Mouse (Mus musculus) stomach, embryonic 15.5 days (tissue): ENCODE data around the gene Susd6. TPM values are rescaled to one million over a fixed set of nuclear protein-coding genes. Genes with fewer than 3 reads are reported as not detected.

Experiments
- ATAC-seq: fragments of 200-750 bp; cut with Nextera tagmentation; 2 replicates; pipeline ENCODE4 v1.8.0; 2017; ENCODE audit warnings: low read depth, moderate number of reproducible peaks, moderate TSS enrichment; ENCODE audit not compliant: insufficient read depth, low FRiP score
- H3K27ac ChIP-seq: fragments of 300-500 bp; sonication (generic); 2 replicates; pipeline ENCODE4 v1.5.1; 2015; ENCODE audit warnings: mild to moderate bottlenecking, inconsistent platforms
- H3K27me3 ChIP-seq: fragments of 300-500 bp; sonication (generic); replicated peaks from 2 replicates; pipeline ENCODE4 v1.6.1; 2015; ENCODE audit warnings: inconsistent platforms
- H3K36me3 ChIP-seq: fragments of 300-500 bp; sonication (generic); 2 replicates; pipeline ENCODE4 v1.6.1; 2015; ENCODE audit warnings: inconsistent platforms
- H3K4me1 ChIP-seq: fragments of 300-500 bp; sonication (generic); 2 replicates; pipeline ENCODE4 v1.6.1; 2015; ENCODE audit warnings: inconsistent platforms
- H3K4me2 ChIP-seq: fragments of 300-500 bp; sonication (generic); 2 replicates; pipeline ENCODE4 v1.6.1; 2015; ENCODE audit warnings: mild to moderate bottlenecking, inconsistent platforms
- H3K4me3 ChIP-seq: fragments of 300-500 bp; sonication (generic); replicated peaks from 2 replicates; pipeline ENCODE4 v1.5.1; 2015; ENCODE audit warnings: inconsistent platforms
- H3K9ac ChIP-seq: fragments of 300-500 bp; sonication (generic); 2 replicates; pipeline ENCODE4 v1.6.1; 2015; ENCODE audit warnings: inconsistent platforms
- H3K9me3 ChIP-seq: fragments of 300-500 bp; sonication (generic); 2 replicates; pipeline ENCODE4 v1.6.1; 2016; ENCODE audit warnings: inconsistent platforms
- WGBS: fragments of 180-500 bp; shearing (Covaris S2); methylation state at CpG from one replicate; pipeline ENCODE4 v1.1.7; 2015; 5-methylcytosine and 5-hydroxymethylcytosine counted together
- polyA plus RNA-seq: library from polyadenylated mRNA; unstranded; fragments of >200 nt; fragmentation: Nextera tagmentation; extraction: Ambion mirVana; gene quantifications from 2 replicates; pipeline ENCODE4 v1.2.1, GENCODE M21; 2015

The Susd6 gene
- 17.5 and 19.2 TPM in 2 replicates for polyA plus RNA-seq

DNA sequence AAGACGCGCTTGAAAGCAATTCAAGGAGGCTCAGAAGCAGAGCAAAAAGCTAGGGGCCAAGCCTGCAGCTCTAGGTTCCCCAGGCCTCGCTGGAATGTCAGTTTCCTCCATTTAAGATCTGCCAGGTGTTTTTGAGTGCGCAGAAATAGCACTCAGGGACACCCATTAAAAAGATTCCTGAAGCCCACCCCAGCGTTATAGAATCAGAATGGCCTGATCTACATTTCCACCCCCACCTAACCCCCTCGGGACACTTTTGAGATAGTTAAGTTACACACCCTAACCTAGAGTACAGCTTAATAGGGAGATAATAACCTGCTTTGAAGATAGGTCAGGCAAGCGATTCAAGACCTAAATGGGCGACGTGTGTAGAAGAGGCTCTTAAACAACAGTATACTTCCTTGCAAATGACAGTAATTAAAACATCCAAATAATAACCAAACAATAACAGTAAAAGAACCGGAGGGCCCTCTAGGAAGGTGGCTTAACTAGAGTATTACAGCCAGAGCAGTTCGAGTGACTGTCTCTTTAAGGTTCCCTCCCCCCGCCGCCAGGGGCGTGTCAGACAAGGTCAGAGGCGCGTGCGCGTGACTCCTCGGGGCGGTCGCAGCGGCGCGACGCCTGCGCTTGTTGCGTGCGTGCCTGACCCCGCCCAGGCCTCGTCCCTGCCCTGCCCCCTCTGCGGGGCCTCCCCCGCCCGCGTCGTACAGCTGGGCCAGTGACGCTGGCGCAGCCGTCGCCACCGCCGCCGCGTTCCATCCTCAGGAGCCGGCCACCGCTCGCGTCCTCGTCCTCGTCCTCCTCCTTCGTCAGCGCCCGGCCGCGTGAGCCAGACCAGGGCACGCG, at the start of gene Susd6:
Gene Susd6 (plus strand): TSS at position 662 of the 846 bp plus-strand sequence.
- peak within 1 kb of the TSS; percentile 94 for H3K27ac ChIP-seq
- peak within 1 kb of the TSS; percentile 93 for H3K9ac ChIP-seq
- H3K4me3 ChIP-seq = peak within 1 kb of the TSS; percentile 92
- H3K9me3 ChIP-seq = no peaks in the 10 kb centered on the region
- peak within 1 kb of the TSS; percentile 77 for H3K4me2 ChIP-seq
- no peaks in the 10 kb centered on the region for H3K36me3 ChIP-seq
- ATAC-seq = peak; percentile 97
- no peaks in the 10 kb centered on the region for H3K27me3 ChIP-seq
- H3K4me1 ChIP-seq = peaks cover 18% of the 10 kb centered on the region
- WGBS = 3% methylated on average over 51 of the region's 56 CpGs

DNA sequence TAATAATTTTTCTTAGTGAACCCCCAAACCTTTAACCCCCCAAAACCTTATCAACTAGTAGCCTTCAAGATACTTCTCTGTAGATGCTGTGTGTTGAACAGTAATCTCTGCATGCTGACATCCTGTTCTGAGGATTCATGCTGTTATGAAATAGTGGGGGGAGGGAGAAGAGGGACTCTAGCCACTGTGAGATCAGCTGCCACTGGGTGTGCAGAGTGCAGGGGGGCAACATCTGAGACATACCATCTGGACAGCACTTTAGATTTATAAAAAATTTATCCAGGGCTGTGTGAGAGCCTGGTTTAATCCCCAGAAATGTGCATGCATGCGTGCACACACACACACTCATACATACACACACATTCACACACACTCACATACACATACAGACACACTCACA, 45.7 kb upstream of the Susd6 start:
- no peaks in the 10 kb centered on the region for H3K9me3 ChIP-seq

DNA sequence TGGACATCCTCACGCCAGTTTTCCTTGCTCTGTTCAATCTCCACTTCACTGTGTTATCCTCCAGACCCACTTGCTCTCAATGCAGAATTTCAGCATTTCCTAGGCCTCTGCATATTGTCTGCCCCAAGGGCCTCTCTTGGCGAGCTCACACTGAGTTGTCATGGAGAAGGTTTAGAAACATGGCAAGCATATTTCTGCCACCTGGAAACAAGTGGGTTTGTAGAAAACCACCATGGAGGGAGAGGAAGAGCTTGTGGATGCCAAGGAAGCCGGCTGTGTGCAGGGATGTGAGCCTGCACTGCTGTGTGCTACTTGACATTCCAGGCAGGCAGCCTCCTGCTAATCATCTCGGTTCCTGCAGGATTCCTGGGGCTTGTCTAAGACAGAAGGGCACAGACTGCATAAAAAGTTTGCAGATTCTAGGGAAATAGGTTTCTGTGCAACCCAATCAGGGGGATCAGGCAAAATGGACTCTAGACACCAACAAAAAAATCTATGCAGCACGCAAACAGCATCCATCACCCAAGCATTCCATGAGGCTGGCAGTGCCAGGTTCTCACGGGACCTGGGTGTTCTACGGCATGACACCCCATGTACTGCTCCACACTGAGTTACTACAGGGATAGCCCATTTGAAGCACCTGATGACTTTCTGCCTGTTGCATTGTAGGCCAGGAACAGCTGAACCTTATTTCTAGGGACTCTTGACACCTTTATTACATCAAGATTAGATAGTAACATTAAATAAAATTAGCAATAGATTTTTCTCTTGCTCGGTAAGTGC, 44.1 kb upstream of the Susd6 start:
- Histone ChIP-seq H3K9ac (no peak overlapping the region), H3K4me3 (no peak overlapping the region), H3K27me3 (no peaks in the 10 kb centered on the region; the same call in 1 of the 2 replicates), H3K4me1 (no peaks in the 10 kb centered on the region), H3K9me3 (no peaks in the 10 kb centered on the region), H3K4me2 (no peak overlapping the region), H3K36me3 (no peaks in the 10 kb centered on the region), H3K27ac (no peak overlapping the region)
- 49% methylated on average over 8 of the region's 8 CpGs for WGBS
- ATAC-seq = no peak

More for the DNA sequence above, 45.7 kb upstream of the Susd6 start:
- H3K27ac ChIP-seq = no peak overlapping the region
- no peaks in the 10 kb centered on the region for H3K4me1 ChIP-seq
- no peak overlapping the region for H3K4me2 ChIP-seq
- H3K4me3 ChIP-seq = no peak overlapping the region
- no peaks in the 10 kb centered on the region for H3K36me3 ChIP-seq
- H3K27me3 ChIP-seq = no peaks in the 10 kb centered on the region; the same call in 1 of the 2 replicates
- ATAC-seq = no peak
- H3K9ac ChIP-seq = no peak overlapping the region
- 64% methylated on average over 1 of the region's 1 CpGs for WGBS

DNA sequence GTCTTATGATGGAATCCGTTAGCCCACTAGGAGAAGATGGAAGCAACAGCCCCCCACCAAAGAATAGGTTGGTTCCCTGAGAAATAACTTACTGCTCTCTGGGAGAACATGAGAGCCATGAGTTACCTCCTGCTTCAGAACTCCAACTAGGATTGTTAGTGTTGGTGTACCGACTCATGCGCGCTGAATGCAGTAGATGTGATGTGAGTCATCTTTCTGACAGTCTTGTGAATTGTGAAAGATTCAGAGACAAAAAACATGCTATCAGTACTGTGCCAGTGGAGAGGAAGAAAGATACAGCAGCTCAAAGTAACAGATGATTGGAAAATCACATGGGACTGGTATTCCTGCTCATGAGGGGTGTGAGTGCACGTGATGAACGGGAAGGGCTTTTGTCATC, 38.8 kb upstream of the Susd6 start:
- no peaks in the 10 kb centered on the region for H3K9me3 ChIP-seq
- ATAC-seq = no peak
- H3K36me3 ChIP-seq = no peaks in the 10 kb centered on the region
- H3K9ac ChIP-seq = no peak overlapping the region
- WGBS = 89% methylated on average over 6 of the region's 6 CpGs
- peaks cover 16% of the 10 kb centered on the region for H3K27me3 ChIP-seq
- H3K4me1 ChIP-seq = no peaks in the 10 kb centered on the region
- H3K4me3 ChIP-seq = no peak overlapping the region
- no peak overlapping the region for H3K4me2 ChIP-seq
- no peak overlapping the region for H3K27ac ChIP-seq

DNA sequence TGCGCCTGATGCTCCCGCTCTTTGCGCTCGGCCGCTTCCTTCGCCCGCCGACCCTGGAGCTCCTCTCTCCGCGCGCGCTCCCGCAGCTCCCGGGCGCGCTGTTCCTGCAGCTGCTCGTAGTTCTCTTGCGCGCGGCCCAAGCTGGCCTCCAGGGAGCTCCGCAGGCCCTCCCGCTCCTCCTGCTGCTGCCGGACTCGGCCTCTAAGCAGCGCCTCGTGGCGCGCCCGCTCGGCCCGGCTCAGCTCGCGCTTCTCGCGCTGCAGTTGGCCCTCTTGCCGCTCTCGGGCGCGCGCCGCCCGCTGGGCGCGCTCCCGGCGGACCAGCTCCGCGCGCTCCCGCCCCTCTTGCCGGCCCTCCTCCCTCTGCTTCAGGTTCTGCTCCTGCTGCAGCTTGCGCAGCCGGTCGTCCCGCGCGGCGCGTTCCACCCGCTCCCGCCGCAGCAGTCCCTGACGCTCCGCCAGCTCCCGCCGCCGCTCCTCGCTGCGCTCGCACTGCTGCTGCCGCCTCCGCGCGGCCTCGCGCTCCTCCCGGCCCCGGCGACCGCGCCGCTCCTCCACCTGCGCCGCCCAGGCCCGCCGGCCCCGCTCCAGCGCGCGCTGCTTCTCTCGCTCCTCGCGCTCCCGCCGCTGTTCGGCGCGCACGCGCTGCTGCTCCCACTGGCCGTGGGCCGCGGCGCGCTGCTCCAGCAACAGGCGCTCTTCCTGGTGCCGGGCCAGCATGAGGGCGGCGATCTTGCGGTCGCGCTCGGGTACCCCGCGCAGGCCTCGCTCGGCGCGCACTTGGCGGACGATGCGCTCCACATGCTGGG, 32.4 kb upstream of the Susd6 start:
- Histone ChIP-seq H3K4me1 (peaks cover 32% of the 10 kb centered on the region), H3K27ac (no peak overlapping the region), H3K27me3 (peaks cover 71% of the 10 kb centered on the region), H3K4me3 (peak overlapping the region; percentile 56), H3K9ac (peak overlapping the region; percentile 27; the same call in 1 of the 2 replicates), H3K9me3 (no peaks in the 10 kb centered on the region), H3K36me3 (no peaks in the 10 kb centered on the region), H3K4me2 (peak overlapping the region; percentile 99)
- ATAC-seq = peak; percentile 86
- under 1% methylated on average over 113 of the region's 122 CpGs for WGBS

DNA sequence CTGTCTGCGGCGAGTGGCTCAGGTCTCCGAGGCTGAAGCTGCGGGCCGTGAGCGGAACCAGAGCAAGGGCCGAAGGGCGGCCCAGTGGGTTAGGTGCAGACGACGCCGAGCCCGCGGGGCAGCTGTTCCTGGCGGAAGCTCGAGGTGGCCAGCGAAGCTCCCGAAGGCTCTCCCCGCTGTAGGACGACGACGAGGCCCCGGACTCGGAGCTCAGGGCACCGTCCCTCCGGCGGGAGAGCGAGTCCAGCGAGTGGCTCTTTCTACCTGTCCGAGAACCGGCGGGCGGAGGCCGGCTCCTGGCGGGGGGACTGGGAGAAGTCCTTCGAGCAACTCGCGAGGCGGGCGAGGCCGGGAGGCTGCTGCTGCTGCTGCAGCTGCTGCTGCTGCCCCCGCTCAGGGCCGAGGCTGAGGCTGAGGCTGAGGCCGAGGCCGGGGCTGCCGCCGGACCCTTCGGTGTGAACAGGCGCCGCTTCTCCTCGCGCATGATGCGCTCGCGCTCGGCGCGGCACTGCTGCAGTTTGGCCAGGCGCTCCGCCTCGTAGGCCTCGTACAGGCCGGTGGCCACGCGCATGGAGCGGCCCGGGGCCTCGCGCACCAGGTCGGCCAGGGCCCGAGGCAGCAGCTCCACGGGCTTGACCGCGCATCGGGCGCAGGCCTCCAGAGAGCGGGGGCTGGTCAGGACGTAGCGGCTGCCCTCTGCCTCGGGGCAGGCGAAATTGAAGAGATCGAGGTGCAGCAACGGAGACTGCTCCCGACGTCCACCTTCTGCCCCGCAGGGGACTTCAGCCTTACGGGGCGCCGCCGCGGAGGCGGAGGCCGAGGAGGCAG, 31.5 kb upstream of the Susd6 start:
- WGBS = 3% methylated on average over 91 of the region's 92 CpGs
- no peak for ATAC-seq
- Histone ChIP-seq H3K27me3 (peaks cover 71% of the 10 kb centered on the region), H3K9ac (no peak overlapping the region), H3K4me3 (peak overlapping the region; percentile 56), H3K27ac (no peak overlapping the region), H3K9me3 (no peaks in the 10 kb centered on the region), H3K36me3 (no peaks in the 10 kb centered on the region), H3K4me2 (peak overlapping the region; percentile 99), H3K4me1 (peaks cover 32% of the 10 kb centered on the region)

DNA sequence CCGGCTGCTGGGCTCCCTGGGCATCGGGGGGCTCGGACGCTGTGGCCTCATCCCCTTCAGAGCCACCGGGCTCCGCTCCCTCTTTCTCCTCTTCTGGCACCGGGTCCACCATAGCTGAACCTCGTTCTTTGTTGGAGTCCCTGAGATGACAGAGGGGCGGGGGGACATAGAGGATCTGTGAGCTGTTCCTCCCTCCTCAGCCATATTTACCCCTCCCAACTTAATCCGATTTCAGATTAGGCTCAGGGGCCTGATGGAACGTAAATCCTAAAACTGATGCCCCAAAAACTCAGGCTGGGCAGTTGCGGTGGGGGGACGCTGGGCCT, 31.0 kb upstream of the Susd6 start:
- no peaks in the 10 kb centered on the region for H3K9me3 ChIP-seq
- peak overlapping the region; percentile 56 for H3K4me3 ChIP-seq
- no peaks in the 10 kb centered on the region for H3K36me3 ChIP-seq
- peak overlapping the region; percentile 99 for H3K4me2 ChIP-seq
- no peak overlapping the region for H3K27ac ChIP-seq
- no peak for ATAC-seq
- H3K4me1 ChIP-seq = peaks cover 32% of the 10 kb centered on the region
- no peak overlapping the region for H3K9ac ChIP-seq
- 10% methylated on average over 13 of the region's 13 CpGs for WGBS
- H3K27me3 ChIP-seq = peaks cover 75% of the 10 kb centered on the region

DNA sequence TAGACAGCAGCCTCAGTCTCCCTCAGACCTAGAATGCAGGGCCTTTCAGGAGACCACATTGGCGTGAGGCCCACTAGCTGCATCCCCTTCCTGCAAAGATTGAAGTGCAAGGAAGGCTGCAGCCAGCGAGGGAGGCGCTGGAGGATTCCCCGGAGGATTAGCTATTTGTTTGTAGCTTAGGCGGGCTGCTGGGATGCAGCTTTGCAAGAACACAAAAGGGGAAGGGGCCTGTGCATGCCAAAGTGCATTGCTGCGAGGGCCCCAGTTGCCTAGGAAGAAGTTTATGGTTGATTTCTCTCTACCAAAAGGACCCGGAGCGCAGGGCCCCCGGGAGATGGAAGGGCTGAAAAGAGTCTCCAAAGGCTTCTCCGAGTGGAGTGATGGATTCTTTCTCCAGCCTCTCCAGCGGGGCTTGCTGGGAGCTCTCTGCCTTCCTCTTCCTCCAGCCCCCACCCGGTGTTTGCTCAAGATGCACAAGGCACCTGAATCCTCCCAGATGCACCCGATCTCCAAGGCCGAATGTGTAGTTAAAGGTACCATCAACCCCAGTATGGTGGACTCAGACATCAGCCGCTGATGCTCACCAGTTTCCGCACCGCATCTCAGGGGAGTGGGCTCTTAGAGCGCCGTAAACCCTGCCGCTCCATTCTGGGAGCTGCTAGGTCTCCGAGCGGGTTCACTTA, 30.5 kb upstream of the Susd6 start:
- Histone ChIP-seq H3K9ac (no peak overlapping the region), H3K4me1 (peaks cover 32% of the 10 kb centered on the region), H3K4me2 (peak overlapping the region; percentile 99), H3K36me3 (no peaks in the 10 kb centered on the region), H3K4me3 (peak overlapping the region; percentile 56), H3K27me3 (peaks cover 74% of the 10 kb centered on the region), H3K9me3 (no peaks in the 10 kb centered on the region), H3K27ac (no peak overlapping the region)
- no peak for ATAC-seq
- 5% methylated on average over 22 of the region's 22 CpGs for WGBS

DNA sequence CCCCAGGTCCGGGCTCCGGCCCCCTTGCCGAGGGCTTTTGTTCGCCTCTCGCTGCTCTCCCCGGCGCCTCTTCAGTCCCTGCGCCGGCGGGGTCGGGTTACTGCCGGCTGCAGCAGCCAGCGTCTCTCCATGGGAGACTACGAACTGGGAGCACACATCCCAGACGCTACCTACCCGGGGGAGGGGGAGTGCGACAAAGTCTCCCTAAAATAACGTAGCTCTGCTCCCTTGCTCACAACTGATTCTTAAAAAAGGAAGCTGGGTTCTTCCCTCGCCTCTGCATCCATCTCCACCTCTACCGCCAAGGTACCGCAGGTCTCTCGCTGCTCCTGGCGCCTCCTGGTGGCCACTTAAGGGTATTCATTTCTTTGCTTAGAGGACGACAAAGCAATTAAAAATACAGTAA, 29.9 kb upstream of the Susd6 start, which contains the start of gene Ccdc177:
Gene Ccdc177 (minus strand): TSS at position 292 of the 406 bp plus-strand sequence.
- H3K36me3 ChIP-seq = no peaks in the 10 kb centered on the region
- no peaks in the 10 kb centered on the region for H3K9me3 ChIP-seq
- peaks cover 70% of the 10 kb centered on the region for H3K27me3 ChIP-seq
- H3K4me1 ChIP-seq = peaks cover 32% of the 10 kb centered on the region
- WGBS = 0% methylated on average over 24 of the region's 24 CpGs
- no peak within 1 kb of the TSS for H3K27ac ChIP-seq
- H3K4me2 ChIP-seq = peak within 1 kb of the TSS; percentile 99
- ATAC-seq = no peak
- H3K4me3 ChIP-seq = peak within 1 kb of the TSS; percentile 56
- no peak within 1 kb of the TSS for H3K9ac ChIP-seq

DNA sequence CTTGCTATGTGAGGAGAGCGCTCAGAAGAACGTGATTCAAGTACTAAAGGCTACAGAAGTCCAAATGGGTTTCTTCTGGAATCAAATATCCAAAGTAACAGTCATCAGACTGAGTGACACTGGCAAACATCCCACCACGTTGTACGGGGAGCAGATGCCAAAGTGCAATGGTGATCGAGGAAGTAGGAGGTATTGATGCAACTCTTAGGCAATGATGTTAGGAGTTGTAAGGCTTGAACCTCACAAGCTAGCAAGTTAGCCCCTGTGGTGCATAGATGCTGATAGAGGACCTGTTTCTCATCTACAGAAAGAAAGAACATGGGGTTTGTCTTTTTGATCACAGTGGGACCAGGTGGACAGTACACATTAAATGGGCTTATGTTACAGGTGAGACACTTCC, 27.3 kb upstream of the Susd6 start:
- H3K4me3 ChIP-seq = no peak overlapping the region
- 71% methylated on average over 5 of the region's 5 CpGs for WGBS
- no peaks in the 10 kb centered on the region for H3K36me3 ChIP-seq
- ATAC-seq = no peak
- H3K27ac ChIP-seq = no peak overlapping the region
- no peak overlapping the region for H3K9ac ChIP-seq
- H3K4me2 ChIP-seq = no peak overlapping the region
- peaks cover 24% of the 10 kb centered on the region for H3K4me1 ChIP-seq
- peaks cover 44% of the 10 kb centered on the region for H3K27me3 ChIP-seq
- no peaks in the 10 kb centered on the region for H3K9me3 ChIP-seq
